ENCODE assay signal across 8 mouse cellular contexts in the genomic region with DNA sequence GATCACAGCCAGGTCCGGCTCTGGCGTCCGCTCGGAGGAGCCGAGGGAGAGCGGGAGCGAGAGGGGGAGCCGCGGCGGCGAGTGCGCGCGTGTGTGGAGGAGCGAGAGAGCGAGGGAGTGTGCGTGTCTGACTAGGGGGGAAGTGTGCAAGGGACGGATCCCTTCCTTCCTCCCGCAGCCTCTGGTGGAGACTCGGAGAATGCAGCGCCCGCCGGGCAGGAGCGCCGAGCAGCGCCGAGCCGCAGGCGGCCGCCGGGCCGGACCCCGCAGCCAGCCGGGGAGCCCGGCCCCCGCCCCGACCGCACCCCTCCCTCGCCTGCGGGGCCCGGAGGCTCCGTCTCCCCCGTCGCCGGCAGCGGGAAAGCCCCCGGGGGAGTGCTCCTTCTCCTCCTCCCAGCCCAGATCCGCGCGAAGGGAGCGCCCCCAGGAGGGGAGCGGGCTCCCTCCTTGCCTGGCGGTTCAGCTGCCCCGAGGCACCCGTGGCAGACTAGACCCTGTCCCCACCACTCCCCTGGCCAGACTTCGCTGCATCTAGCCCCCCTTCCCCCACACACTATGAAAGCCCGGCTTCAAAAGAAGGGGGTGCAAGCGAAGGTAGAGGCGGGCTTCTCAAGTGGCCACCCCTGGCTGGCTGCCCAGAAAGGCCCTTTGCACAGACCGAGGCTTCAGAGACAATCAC. TPM values are rescaled to one million over a fixed set of nuclear protein-coding genes. Genes with fewer than 3 reads are reported as not detected.
DNase-seq lines count a peak whose midpoint lies in the region; ATAC-seq and TF ChIP-seq lines count a peak whose summit lies in the region.

Gene Cdh22 (minus strand): TSS at position 241 of the 679 bp plus-strand sequence.

- intact Hi-C loops in heart, postnatal 10 days (cut with DNase I), result loop anchor here (5.0 kb wide), 1 partner anchor 157 kb away; no protein-coding TSS in a partner anchor

- no peaks in the 10 kb centered on the region for H3K9me3 ChIP-seq in forebrain, embryonic 14.5 days (replicated peaks; ENCODE audit: control insufficient read depth, low read length)
- H3K9me3 ChIP-seq in liver, embryonic 14.5 days (ENCODE audit: control insufficient read depth, low read length), result no peaks in the 10 kb centered on the region

- peak within 1 kb of the TSS; percentile 62 for H3K4me3 ChIP-seq in forebrain, embryonic 14.5 days (ENCODE audit: low read depth, low read length)
- peak within 1 kb of the TSS; percentile 16 to 17 for H3K4me3 ChIP-seq in liver, embryonic 14.5 days (ENCODE audit: insufficient read depth in 1 of 2, low read depth in 2 of 2, low read length in 2 of 2)

- WGBS in forebrain, embryonic 14.5 days, result 1% methylated on average over 28 of the region's 60 CpGs
- WGBS in liver, embryonic 14.5 days (ENCODE audit: insufficient replicate concordance), result 2% methylated on average over 55 of the region's 60 CpGs

- no peaks in the 10 kb centered on the region for H3K36me3 ChIP-seq in forebrain, embryonic 14.5 days (ENCODE audit: control insufficient read depth, insufficient read depth, low read length)
- H3K36me3 ChIP-seq in liver, embryonic 14.5 days (replicated peaks; ENCODE audit: control insufficient read depth, insufficient read depth, low read depth), result no peaks in the 10 kb centered on the region

- TF ChIP-seq CTCF in liver, embryonic 14.5 days (IDR thresholded peaks at IDR 0.05; ENCODE audit: low read depth), result peak; percentile 28; the same call in 1 of the 2 replicates

- H3K27ac ChIP-seq in forebrain, embryonic 14.5 days (ENCODE audit: low read depth, low read length), result peak within 1 kb of the TSS; percentile 77
- no peak within 1 kb of the TSS for H3K27ac ChIP-seq in liver, embryonic 14.5 days

- peak within 1 kb of the TSS; percentile 98 for H3K4me2 ChIP-seq in forebrain, embryonic 14.5 days (ENCODE audit: low read length)
- peak within 1 kb of the TSS; percentile 45 for H3K4me2 ChIP-seq in liver, embryonic 14.5 days (ENCODE audit: low read depth)

- peaks cover 7% of the 10 kb centered on the region; the same call in 1 of the 2 replicates for H3K4me1 ChIP-seq in forebrain, embryonic 14.5 days (ENCODE audit: control insufficient read depth, insufficient read depth, low read length)
- no peaks in the 10 kb centered on the region for H3K4me1 ChIP-seq in liver, embryonic 14.5 days (replicated peaks; ENCODE audit: control insufficient read depth in 2 of 2, insufficient read depth in 2 of 2, low read length in 1 of 2)

- peak; percentile 86 for DNase-seq in ES-CJ7 (ENCODE audit: low read depth, low spot score)
- DNase-seq in forebrain, embryonic 14.5 days (ENCODE audit: low spot score), result peak; percentile 83
- DNase-seq in heart, postnatal 10 days, result peak; percentile 63 to 69
- DNase-seq in layer of hippocampus, adult 18-20 months (ENCODE audit: low spot score in 2 of 2), result peak; percentile 67 to 76
- DNase-seq in liver, embryonic 14.5 days (ENCODE audit: low read depth in 3 of 3, low spot score in 3 of 3), result no peak
- peak; percentile 84 for DNase-seq in neural tube, embryonic 10.5 days (ENCODE audit: extremely low spot score, low spot score)
- DNase-seq in testis, postnatal 14 days (ENCODE audit: low spot score), result peak; percentile 27

- TF ChIP-seq EP300 in liver, embryonic 14.5 days (IDR thresholded peaks at IDR 0.05; ENCODE audit: low read depth), result no peak

- ATAC-seq in cerebellum, adult (ENCODE audit: insufficient number of reproducible peaks, low FRiP score, low TSS enrichment), result peak; percentile 66
- peak; percentile 87 for ATAC-seq in forebrain, embryonic 14.5 days
- ATAC-seq in liver, embryonic 14.5 days (ENCODE audit: insufficient read depth), result no peak

- H3K9ac ChIP-seq in forebrain, embryonic 14.5 days (ENCODE audit: low read length), result peak within 1 kb of the TSS; percentile 76
- H3K9ac ChIP-seq in liver, embryonic 14.5 days (replicated peaks), result no peak within 1 kb of the TSS

- peaks cover 30% of the 10 kb centered on the region for H3K27me3 ChIP-seq in forebrain, embryonic 14.5 days (replicated peaks; ENCODE audit: control insufficient read depth, insufficient read depth, low read length)
- H3K27me3 ChIP-seq in liver, embryonic 14.5 days (ENCODE audit: control insufficient read depth, insufficient read depth, low read length), result peaks cover 69% of the 10 kb centered on the region

RNA-seq across cellular contexts. Expression of gene Cdh22, which starts in this region (rescaled TPM):
- polyA plus RNA-seq in forebrain, embryonic 14.5 days (2014; fragmentation: Nextera tagmentation; extraction: Ambion mirVana), result 4.8 and 4.9 TPM in 2 replicates
- under 1 TPM; 0.26 to 0.27 TPM for total RNA-seq in heart, postnatal 10 days (2021)
- total RNA-seq in layer of hippocampus, adult 18-20 months (2021), result 10 to 100 TPM; 14.3 to 23.1 TPM
- polyA plus RNA-seq in liver, embryonic 14.5 days (2012; rRNA removed), result 0.02 TPM in 2 replicates
- polyA plus RNA-seq in liver, embryonic 14.5 days (2014; fragmentation: Nextera tagmentation; extraction: Ambion mirVana), result not detected in 2 replicates

Comparison
In these comparisons a context has a peak if more than half of its experiments do, and no peak if none do; other contexts are left out.
1. RNA of gene Cdh22 (total RNA-seq): 14.3 to 23.1 TPM in layer of hippocampus, adult 18-20 months; 0.26 to 0.27 TPM in heart, postnatal 10 days; every median in the first group is over 10 times any median in the second.
2. Peak in DNase-seq in heart, postnatal 10 days; RNA of the gene not detected or under 1 TPM.
3. DNase-seq: peak in ES-CJ7 (single experiment), forebrain, embryonic 14.5 days (single experiment), layer of hippocampus, adult 18-20 months (2 of 2), neural tube, embryonic 10.5 days (single experiment) and testis, postnatal 14 days (single experiment); none in liver, embryonic 14.5 days (0 of 3).